Mouse (Mus musculus) lung, embryonic 16.5 days (tissue): ENCODE measurements at regions not wholly inside any gene's neighbourhood (a gene's known extent, or its start where the extent isn't known, plus 50 kb on each side); places are given as distances from the start of the nearest gene placed in this dataset.

Experiments
- ATAC-seq: fragments of 200-750 bp; cut with Nextera tagmentation; 2 replicates; pipeline ENCODE4 v1.8.0; 2017; ENCODE audit warnings: low read depth, mild to moderate bottlenecking, moderate library complexity
- H3K27ac ChIP-seq: fragments of 300-500 bp; sonication (generic); 2 replicates; pipeline ENCODE4 v1.5.1; 2014; ENCODE audit warnings: mild to moderate bottlenecking, control low read depth, low read length
- H3K27me3 ChIP-seq: fragments of 300-500 bp; sonication (generic); 2 replicates; pipeline ENCODE4 v1.6.1; 2014; ENCODE audit warnings: low read depth, low read length, mixed read lengths; ENCODE audit not compliant: control insufficient read depth, insufficient read depth
- H3K36me3 ChIP-seq: fragments of 300-500 bp; sonication (generic); 2 replicates; pipeline ENCODE4 v1.6.1; 2014; ENCODE audit warnings: low read length; ENCODE audit not compliant: control insufficient read depth, insufficient read depth
- H3K4me1 ChIP-seq: fragments of 300-500 bp; sonication (generic); replicated peaks from 2 replicates; pipeline ENCODE4 v1.6.1; 2014; ENCODE audit warnings: low read length, mixed read lengths; ENCODE audit not compliant: control insufficient read depth, insufficient read depth
- H3K4me2 ChIP-seq: fragments of 300-500 bp; sonication (generic); 2 replicates; pipeline ENCODE4 v1.6.1; 2014; ENCODE audit warnings: low read depth, low read length, control low read depth
- H3K4me3 ChIP-seq: fragments of 300-500 bp; sonication (generic); 2 replicates; pipeline ENCODE4 v1.5.1; 2014; ENCODE audit warnings: mild to moderate bottlenecking, low read length, control low read depth
- H3K9ac ChIP-seq: fragments of 300-500 bp; sonication (generic); 2 replicates; pipeline ENCODE4 v1.6.1; 2014; ENCODE audit warnings: low read length, control low read depth
- H3K9me3 ChIP-seq: fragments of 300-500 bp; sonication (generic); 2 replicates; pipeline ENCODE4 v1.6.1; 2016; ENCODE audit warnings: low read length; ENCODE audit not compliant: control insufficient read depth
- WGBS: fragments of 180-500 bp; shearing (Covaris S2); extraction: QIAGEN DNeasy Blood & Tissue Kit; methylation state at CpG from one replicate; pipeline ENCODE4 v1.1.7; 2014; 5-methylcytosine and 5-hydroxymethylcytosine counted together

DNA sequence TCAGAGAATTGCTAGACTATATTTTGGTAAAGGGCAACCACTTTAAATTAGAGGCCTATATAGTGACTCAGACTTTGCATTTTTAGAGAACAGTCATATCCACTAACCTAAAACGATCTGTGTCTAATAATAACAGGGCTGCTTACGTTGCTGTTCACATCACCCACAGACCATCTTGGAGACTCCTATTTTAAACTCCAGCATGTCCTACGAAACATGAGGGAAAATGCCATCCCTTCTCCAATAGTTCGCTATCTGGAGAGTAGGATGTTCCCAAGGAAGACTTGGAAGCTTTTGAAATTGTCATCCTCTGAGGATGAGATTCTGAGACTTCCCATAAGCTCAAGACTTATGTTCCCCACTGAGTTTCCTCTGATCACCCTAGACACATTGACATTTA lies 518.6 kb downstream of the Gm9195 start:
- Histone ChIP-seq H3K4me1 (no peaks in the 10 kb centered on the region), H3K4me2 (no peak overlapping the region), H3K27ac (no peak overlapping the region), H3K4me3 (no peak overlapping the region), H3K36me3 (no peaks in the 10 kb centered on the region), H3K27me3 (no peaks in the 10 kb centered on the region), H3K9ac (no peak overlapping the region), H3K9me3 (no peaks in the 10 kb centered on the region)
- 80% methylated on average over 4 of the region's 4 CpGs for WGBS
- no peak for ATAC-seq

DNA sequence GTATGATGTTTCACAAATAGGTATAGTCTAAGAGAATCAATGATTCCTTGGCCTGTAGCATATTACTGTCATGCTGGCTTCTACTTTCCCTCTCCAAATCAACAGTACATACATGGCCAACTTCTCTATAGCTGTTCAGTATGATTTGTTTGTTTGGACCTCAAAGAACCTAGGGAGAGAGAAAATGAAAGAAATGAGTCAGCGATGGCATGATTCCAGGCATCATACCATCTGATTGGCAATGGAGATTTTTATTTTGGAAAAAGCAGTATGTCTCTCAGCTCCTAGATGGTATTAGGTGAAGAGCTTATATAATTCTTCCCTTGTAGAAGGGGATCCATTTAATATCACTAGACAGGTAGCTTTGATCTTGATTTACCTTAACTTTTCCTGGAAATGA lies 519.1 kb downstream of the Gm9195 start:
- H3K36me3 ChIP-seq = no peaks in the 10 kb centered on the region
- 91% methylated on average over 1 of the region's 1 CpGs for WGBS
- ATAC-seq = no peak
- H3K4me1 ChIP-seq = no peaks in the 10 kb centered on the region
- no peak overlapping the region for H3K27ac ChIP-seq
- H3K27me3 ChIP-seq = no peaks in the 10 kb centered on the region
- H3K9ac ChIP-seq = no peak overlapping the region
- H3K4me2 ChIP-seq = no peak overlapping the region
- no peak overlapping the region for H3K4me3 ChIP-seq
- no peaks in the 10 kb centered on the region for H3K9me3 ChIP-seq

DNA sequence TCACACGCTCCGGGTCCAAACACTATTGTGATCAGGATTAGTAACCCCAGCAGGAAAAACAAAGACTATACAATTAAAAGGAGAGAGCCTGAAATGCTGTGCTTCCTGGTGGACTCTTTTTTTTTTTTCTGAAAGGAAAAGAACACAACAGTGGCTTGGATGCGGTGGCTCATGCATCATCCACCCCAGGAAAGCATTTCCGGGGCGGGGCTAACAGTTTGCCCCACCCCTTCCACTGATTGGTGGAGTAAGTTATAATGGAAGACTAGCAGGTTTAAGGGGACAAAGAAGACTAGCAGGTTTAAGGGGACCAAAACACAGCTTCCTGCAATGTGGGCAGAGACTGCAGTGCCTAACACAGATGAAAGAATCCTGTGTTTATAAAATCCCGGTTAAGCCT lies 524.0 kb downstream of the Gm9195 start:
- WGBS = 38% methylated on average over 6 of the region's 6 CpGs

DNA sequence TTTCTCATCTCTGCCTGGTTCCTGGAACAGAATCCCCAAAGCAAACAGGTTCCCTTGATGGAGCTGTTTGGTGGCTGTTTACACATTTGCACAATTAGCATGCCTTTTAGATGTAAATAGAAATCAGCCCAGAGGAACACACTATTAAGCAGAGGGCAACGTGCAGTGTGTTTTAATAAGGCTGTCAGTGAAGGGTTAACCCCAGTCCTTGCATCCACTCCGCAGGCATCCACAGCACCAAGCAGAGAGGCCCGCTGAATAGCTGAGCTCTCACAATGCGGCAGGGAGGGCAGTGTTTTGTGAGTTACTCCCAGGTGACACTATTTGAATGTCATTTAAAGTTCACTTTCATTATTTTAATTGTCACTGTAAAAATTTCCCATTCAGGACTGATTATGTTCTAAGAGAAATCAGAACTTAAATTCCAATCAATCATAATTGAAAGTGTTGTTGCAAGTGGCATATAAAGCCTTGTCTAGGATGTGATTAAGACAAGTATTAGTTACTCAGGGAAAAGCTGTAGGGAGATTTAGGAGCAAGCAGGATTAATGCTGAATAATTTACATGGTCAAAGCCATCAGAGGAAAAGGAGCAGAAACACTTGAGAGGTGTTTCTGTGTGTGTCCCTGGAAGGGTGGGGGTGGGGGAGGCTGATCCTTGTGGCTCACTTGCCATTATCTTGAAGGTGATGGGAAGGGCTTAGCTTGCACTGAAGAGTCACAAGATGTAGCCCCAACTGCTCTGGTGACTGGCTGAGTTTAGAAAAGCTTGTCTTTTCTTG lies 528.1 kb downstream of the Gm9195 start:
- no peaks in the 10 kb centered on the region for H3K27me3 ChIP-seq
- no peak for ATAC-seq
- H3K9ac ChIP-seq = no peak overlapping the region
- H3K4me2 ChIP-seq = no peak overlapping the region
- no peak overlapping the region for H3K27ac ChIP-seq
- no peaks in the 10 kb centered on the region for H3K36me3 ChIP-seq
- H3K4me3 ChIP-seq = no peak overlapping the region
- no peaks in the 10 kb centered on the region for H3K4me1 ChIP-seq
- WGBS = 8% methylated on average over 4 of the region's 4 CpGs
- H3K9me3 ChIP-seq = no peaks in the 10 kb centered on the region

More for the DNA sequence above, 524.0 kb downstream of the Gm9195 start:
- H3K4me2 ChIP-seq = no peak overlapping the region
- no peaks in the 10 kb centered on the region for H3K9me3 ChIP-seq
- H3K27me3 ChIP-seq = no peaks in the 10 kb centered on the region
- no peak overlapping the region for H3K27ac ChIP-seq
- H3K9ac ChIP-seq = no peak overlapping the region
- no peaks in the 10 kb centered on the region for H3K36me3 ChIP-seq
- no peak overlapping the region for H3K4me3 ChIP-seq
- ATAC-seq = no peak
- H3K4me1 ChIP-seq = no peaks in the 10 kb centered on the region

DNA sequence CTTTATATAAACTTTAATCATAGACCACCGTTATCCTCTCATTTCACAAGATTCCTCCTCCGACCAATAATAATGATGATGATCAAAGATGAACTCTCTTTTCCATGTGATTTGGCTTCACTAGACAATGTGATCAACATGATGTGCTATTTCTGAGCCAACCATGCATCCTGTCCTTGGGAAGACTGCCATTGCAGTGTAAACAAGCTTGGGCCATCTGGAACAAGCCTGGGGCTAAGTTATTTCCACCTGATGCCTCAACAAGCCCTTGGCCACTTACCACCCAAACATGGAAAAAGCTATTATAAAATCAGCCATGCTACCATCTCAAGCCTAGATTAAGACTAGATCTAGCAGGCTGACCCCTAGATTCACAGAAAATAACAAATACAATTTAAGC lies 542.9 kb downstream of the Gm9195 start:
- H3K9ac ChIP-seq = no peak overlapping the region
- ATAC-seq = no peak
- no peaks in the 10 kb centered on the region for H3K27me3 ChIP-seq
- H3K4me1 ChIP-seq = no peaks in the 10 kb centered on the region
- no peak overlapping the region for H3K4me3 ChIP-seq
- no peaks in the 10 kb centered on the region for H3K36me3 ChIP-seq
- 83% methylated on average over 2 of the region's 2 CpGs for WGBS
- no peak overlapping the region for H3K4me2 ChIP-seq
- no peak overlapping the region for H3K27ac ChIP-seq
- no peaks in the 10 kb centered on the region for H3K9me3 ChIP-seq

DNA sequence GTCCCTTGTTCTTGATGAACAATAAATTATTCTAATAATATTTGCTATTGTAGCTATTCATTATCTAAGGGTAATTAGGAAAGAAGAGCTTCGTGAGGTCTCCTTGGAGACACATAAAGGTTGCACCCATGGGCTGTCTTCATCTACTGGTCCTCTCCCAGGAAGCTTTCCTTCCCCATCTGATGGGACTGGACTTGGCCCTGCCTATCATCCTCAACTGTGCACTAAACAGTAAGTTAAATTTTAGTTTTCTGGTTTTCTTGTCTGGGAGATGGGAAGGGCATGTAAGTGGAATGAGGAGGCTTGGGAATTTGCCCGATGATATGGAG lies 554.5 kb downstream of the Gm9195 start:
- H3K9me3 ChIP-seq = no peaks in the 10 kb centered on the region
- no peak overlapping the region for H3K4me2 ChIP-seq
- H3K36me3 ChIP-seq = no peaks in the 10 kb centered on the region
- H3K9ac ChIP-seq = no peak overlapping the region
- ATAC-seq = no peak
- no peaks in the 10 kb centered on the region for H3K27me3 ChIP-seq
- H3K4me3 ChIP-seq = no peak overlapping the region
- no peak overlapping the region for H3K27ac ChIP-seq
- 65% methylated on average over 2 of the region's 2 CpGs for WGBS
- H3K4me1 ChIP-seq = no peaks in the 10 kb centered on the region

DNA sequence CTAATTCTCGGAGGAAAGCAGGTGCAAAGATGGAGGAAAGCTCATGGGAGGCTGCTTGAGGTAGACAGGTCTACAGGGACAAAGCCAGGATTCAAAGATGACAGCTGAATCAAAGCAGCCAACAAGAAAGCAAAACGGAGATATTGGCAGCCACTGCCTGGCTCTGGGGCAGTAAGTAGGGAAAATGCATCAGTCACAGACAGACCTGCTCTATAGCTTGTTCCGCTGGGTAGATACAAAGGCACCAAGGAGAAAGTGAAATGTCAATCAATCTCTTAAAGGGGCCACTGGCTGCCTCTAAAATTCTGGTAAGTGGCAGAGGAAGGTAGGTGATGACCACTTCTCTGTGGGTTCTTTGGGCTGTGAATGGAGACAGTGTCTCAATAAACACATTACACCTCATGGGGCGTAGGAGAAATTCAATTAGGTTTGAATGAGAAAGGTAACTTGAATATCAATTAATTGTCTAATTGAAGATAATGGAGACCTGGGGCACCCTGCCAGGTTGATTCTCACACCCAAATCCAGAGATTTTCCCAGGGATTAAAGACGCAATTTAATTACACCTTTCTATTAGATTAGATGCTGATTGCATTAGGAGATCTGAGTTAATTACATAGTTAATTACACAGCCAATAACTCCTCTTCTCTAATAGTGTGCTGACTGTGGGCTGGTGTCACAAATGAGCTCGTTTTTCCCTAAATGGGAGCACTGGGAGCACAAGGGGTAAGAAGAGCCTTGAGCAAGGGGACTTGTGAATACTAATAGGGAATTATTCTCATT lies 555.1 kb downstream of the Gm9195 start:
- WGBS = 51% methylated on average over 6 of the region's 6 CpGs
- ATAC-seq = no peak

DNA sequence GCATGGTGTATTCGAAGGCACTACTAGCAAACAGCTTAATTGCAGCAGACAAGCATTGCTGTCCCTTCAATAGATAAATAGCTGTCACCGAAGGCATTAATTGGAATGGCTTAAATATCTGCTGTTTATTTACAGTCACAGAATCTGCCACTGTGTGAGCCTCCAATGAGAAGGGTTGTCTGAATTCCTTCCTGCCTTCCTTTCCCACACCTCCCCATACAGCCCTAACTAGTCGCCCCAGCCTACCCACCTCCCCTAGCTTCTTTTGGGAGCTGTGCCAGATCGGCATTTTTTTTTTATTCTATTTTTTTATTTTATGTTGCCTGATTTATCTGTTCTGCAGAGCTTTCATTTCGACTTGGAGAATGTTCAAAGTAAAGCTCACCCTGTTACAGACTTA lies 575.7 kb downstream of the Gm9195 start:
- Histone ChIP-seq H3K4me1 (no peaks in the 10 kb centered on the region), H3K27me3 (no peaks in the 10 kb centered on the region), H3K9ac (no peak overlapping the region), H3K9me3 (no peaks in the 10 kb centered on the region), H3K4me2 (no peak overlapping the region), H3K36me3 (no peaks in the 10 kb centered on the region), H3K4me3 (no peak overlapping the region), H3K27ac (no peak overlapping the region)
- ATAC-seq = no peak
- WGBS = 38% methylated on average over 5 of the region's 5 CpGs

More for the DNA sequence above, 555.1 kb downstream of the Gm9195 start:
- H3K36me3 ChIP-seq = no peaks in the 10 kb centered on the region
- no peaks in the 10 kb centered on the region for H3K27me3 ChIP-seq
- H3K9ac ChIP-seq = no peak overlapping the region
- no peak overlapping the region for H3K27ac ChIP-seq
- no peak overlapping the region for H3K4me3 ChIP-seq
- no peaks in the 10 kb centered on the region for H3K9me3 ChIP-seq
- no peaks in the 10 kb centered on the region for H3K4me1 ChIP-seq
- no peak overlapping the region for H3K4me2 ChIP-seq

DNA sequence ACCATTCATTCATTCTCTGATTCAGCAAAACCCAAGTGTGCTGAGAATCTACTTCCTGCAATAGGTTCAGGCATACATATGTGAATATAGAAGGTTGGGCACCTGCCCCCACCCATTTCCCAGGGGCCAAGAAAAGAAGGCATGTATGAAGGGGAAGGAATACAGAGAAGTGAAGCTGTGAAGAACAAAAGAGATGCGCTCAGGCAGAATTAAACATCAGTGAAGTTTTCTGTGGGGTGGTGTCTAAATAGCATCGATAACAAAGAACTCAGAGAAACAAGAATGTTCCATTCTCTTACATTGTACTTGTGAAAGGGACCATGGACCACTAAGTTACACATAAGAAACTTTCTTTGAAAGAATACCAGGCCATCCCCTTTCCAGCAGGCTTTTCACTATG lies 580.7 kb downstream of the Gm9195 start:
- no peak overlapping the region for H3K4me2 ChIP-seq
- H3K27ac ChIP-seq = no peak overlapping the region
- no peak overlapping the region for H3K4me3 ChIP-seq
- no peaks in the 10 kb centered on the region for H3K36me3 ChIP-seq
- no peaks in the 10 kb centered on the region for H3K27me3 ChIP-seq
- no peak for ATAC-seq
- WGBS = 81% methylated on average over 2 of the region's 2 CpGs
- no peaks in the 10 kb centered on the region for H3K9me3 ChIP-seq
- no peaks in the 10 kb centered on the region for H3K4me1 ChIP-seq
- H3K9ac ChIP-seq = no peak overlapping the region
